ENCODE assay signal across 10 mouse cellular contexts in genomic region chr5:57743956-57744661, GRCm38 (mm10).
"Had no signal": no experiment of that assay in that cellular context is flagged by ENCODE, and none has a peak within 500 bp of the region (broad histone marks: within the 10 kb centered on the region; RNA-seq: fewer than 3 reads in every experiment).

No protein-coding gene starts in this region.

- H3K27me3 ChIP-seq: liver, embryonic 12.5 days; neural tube, embryonic 15.5 days had no signal

- H3K4me1 ChIP-seq: neural tube, embryonic 15.5 days had no signal

- H3K4me2 ChIP-seq: liver, embryonic 12.5 days; neural tube, embryonic 15.5 days had no signal

- H3K9ac ChIP-seq: liver, embryonic 12.5 days; neural tube, embryonic 15.5 days had no signal

- H3K9me3 ChIP-seq: limb, embryonic 10.5 days; liver, embryonic 12.5 days; midbrain, embryonic 10.5 days; neural tube, embryonic 15.5 days had no signal

- ATAC-seq: liver, embryonic 12.5 days had no signal

- DNase-seq: kidney, postnatal 10 days; midbrain, embryonic 14.5 days; thymus, postnatal 4 days had no signal

- H3K36me3 ChIP-seq: limb, embryonic 10.5 days; liver, embryonic 12.5 days; midbrain, embryonic 10.5 days; neural tube, embryonic 15.5 days had no signal

- H3K4me3 ChIP-seq: left cerebral cortex, adult 2 months; limb, embryonic 10.5 days; liver, embryonic 12.5 days; midbrain, embryonic 10.5 days; myocyte; neural tube, embryonic 15.5 days had no signal

- H3K27ac ChIP-seq: left cerebral cortex, adult 2 months; limb, embryonic 10.5 days; liver, embryonic 12.5 days; midbrain, embryonic 10.5 days; neural tube, embryonic 15.5 days; stomach, postnatal 0 days had no signal
